Mouse (Mus musculus): ENCODE data around the gene Tmem239.

GRCm38 (mm10) chr2:130397186-130397985 is 8.9 kb upstream of the Tmem239 start, which contains the start of gene Cpxm1:
- TF ChIP-seq CTCF (IDR thresholded peaks at IDR 0.05; ENCODE audit: insufficient read depth, low read length) (no peak), POLR2A (IDR thresholded peaks at IDR 0.05; ENCODE audit: borderline replicate concordance, extremely low read depth, low read depth, low read length) (no peak)
